Mouse (Mus musculus) embryo, embryonic 11 days (tissue): ENCODE data around the gene Cdh13.

Source experiments
- DNase-seq: peaks from one replicate; pipeline ENCODE4 v3.0.0-alpha.2; 2015

Cdh13 gene

DNA sequence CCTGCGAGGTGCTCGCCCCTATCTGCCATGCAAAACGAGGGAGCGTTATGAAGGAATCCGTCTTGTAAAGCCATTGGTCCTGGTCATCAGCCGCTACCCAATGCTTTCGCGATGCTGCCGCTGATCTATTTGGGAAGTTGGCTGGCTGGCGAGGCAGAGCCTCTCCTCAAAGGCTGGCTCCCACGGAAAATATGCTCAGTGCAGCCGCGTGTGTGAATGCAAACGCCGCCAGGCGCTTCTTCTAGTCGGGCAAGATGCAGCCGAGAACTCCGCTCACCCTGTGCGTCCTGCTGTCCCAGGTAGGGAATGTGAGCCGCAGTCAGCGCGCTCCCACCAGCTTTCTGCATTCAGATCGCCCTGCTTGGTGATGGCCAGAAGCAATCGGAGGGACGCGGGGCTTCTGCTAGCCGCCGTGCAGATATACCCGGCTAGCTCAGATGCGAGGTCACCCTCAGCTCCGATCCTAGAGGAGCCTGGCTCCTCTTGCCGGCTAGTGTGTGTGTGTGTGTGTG lies at the start of gene Cdh13:
Gene Cdh13, plus strand, starts transcription at position 134 of the 512 bp plus-strand sequence.
- peak; percentile 80 for DNase-seq

DNA sequence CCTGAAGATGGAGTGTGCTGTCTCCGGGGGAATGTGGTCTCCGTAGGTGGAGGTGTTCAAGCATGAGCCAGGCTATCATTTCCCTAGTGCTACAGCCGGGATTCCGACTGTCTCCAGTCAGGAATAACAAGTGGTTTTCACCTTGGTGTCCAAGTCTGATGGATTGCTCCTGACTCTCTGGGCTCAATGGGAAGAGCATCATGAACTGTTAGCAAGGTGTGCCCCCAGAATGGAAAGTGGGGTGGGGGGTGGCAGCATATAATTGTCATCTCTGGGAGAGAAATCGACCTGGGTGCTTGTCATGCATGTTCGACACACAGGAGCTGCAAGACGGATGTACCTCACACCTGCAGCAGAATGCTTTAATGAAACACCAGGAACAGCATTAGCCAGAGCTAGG lies 47.9 kb upstream of the Cdh13 start:
- no peak for DNase-seq

- peak; percentile 40 for DNase-seq
Measured at GRCm38 (mm10) chr8:118237150-118237620, 46.3 kb upstream of the Cdh13 start.

- no peak for DNase-seq
Measured at GRCm38 (mm10) chr8:118238156-118238555, 45.4 kb upstream of the Cdh13 start.

DNA sequence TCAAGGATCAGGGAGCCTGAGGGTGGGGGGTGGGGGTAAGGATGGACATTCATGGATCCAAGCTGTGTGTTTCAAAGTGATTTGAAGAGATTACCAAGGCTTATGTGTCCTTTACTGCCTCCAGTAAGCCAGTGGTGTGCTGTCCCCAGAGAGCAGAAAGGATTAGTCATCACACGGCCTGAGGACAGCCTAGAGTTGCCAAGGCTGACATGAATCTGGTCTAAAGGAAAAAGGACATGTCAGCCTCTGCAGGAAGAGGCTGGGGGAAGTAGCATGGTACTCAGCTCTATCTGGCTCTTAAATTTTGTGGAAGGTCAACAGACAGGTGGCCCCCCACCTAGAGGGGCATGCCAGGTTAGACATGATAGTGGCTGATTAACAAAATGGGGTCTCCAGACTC lies 44.3 kb upstream of the Cdh13 start:
- DNase-seq = no peak

GRCm38 (mm10) chr8:118249319-118249718 lies 34.2 kb upstream of the Cdh13 start:
- DNase-seq = no peak

DNA sequence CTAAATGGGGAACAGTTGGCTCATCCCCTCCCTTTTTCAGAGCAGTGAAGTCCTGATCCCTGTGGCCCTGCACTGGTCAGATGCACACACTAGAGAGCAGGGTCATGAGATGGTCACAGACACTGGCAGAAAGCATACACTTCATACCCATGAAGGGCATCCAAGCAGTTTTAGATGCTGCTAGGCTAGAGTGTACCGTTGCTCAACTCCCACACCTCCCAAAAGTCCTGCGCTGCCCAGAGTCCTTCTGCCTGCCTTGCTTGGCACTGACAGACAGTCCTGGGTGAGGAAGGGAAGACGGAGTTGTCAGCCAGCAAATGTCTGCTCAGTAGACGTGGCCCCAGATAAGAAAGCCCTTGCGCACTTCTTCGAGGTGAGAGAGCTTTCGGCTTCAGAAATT lies 33.6 kb upstream of the Cdh13 start:
- DNase-seq = no peak

DNA sequence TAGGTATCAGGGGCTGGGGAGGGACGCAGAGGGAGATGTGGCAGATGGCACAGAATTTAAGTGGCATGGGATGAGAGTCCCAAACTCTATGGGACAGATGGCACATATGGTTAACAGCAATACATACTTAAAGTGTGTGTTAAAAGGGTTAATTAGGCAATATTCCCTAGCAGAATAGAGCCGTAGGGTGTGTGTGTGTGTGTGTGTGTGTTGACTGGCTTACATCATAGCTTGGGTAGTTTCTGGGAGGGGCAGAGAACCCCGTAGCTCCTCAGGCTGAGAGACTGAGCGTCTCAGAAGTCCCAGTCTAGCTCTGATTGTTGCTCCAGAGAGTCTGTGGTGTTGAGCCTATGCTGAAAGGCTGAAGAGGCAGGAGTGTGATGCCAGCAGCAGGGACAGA lies 20.4 kb upstream of the Cdh13 start:
- DNase-seq = no peak

DNA sequence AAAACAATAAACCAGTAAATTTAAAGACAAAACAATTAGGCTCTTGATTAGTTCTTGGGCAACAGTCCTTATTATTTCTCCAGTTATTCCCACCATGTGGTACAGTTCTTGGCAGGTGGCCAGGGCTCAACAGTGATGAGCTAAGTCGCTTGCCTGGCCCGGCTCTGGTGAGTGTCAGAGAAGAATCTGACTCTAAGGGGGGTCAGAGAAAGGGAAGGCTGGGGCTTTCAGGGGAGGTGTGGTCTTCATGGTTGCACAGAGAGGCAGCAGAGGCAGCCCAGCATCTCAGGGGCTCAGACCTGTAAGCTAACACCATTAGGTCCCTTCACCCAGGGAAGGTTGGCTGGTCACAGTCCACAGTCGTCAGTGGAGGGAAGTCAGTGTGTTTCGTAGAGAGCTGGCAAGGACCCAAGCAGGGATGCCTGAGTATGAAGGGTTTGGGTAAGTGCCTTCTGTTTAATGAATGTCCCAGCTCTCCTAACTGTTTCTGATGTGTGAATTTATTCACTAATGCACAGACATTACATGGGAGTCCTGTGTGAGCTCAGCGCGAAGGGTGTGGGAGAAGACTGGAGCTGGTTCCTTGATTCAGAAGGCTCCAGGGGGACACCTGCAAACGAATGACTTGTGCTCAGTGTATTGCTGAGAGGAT lies 12.7 kb upstream of the Cdh13 start:
- no peak for DNase-seq

- no peak for DNase-seq
Measured at GRCm38 (mm10) chr8:118272493-118272892, 11.0 kb upstream of the Cdh13 start.

DNA sequence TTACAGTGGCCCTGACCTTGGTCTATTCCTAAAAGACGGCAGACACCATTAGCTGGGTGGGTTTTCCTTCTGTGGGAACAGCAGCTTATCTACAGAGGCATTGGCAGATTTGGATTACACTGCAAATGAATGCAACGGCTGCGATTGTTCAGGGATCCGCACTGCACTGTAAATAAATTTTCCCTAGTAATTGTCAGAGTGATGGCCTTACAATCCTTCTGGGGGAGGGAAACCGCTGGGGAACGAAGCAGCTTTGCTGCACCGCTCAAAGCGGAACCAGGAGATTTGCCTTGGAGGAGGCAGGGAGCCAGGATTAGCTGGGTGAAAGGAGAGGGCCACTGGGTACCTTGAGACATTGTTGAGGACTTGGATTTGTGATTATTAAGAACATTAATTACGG lies 9.3 kb upstream of the Cdh13 start:
- DNase-seq = no peak

GRCm38 (mm10) chr8:118274688-118275087 lies 8.8 kb upstream of the Cdh13 start:
- DNase-seq = peak; percentile 80

GRCm38 (mm10) chr8:118284112-118285029 lies 838 bp downstream of the Cdh13 start:
- peak; percentile 82 for DNase-seq

DNA sequence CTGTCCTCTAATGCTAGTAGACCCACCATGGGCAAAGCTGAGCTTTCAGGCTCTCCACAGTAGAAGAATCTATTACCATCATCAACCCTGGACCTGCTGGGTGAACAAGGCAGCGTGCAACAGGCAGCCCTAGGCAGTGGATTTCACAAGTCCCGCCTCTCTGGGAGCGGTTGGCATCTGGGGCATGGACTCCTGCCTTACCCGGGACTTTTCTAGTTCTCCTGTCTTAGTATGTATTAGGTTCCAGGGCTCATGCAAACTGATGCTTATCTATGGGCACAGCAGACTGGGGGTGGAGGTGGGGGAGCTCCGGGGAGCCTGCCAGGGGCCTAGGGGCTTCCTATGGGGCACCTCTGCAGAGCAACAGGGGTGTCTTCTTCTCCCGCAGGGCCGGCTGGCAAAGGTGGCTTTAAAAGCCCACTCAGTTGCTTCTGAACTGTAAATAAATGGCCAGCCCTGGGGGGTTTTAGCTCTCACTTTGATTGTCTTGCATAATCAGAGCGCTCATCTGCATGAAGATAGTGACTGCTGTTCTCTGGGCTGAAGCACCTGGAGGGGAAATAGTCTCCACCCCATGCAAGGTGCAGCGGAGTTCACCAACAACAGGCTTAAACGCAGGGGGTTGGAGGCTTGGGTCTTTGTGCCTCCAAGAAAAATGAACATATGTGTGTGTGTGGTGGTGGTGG lies 2.2 kb downstream of the Cdh13 start:
- DNase-seq = no peak

- DNase-seq = no peak
Measured at GRCm38 (mm10) chr8:118286282-118287180, 3.0 kb downstream of the Cdh13 start.

GRCm38 (mm10) chr8:118287496-118287895 lies 4.0 kb downstream of the Cdh13 start:
- DNase-seq = peak; percentile 69

DNA sequence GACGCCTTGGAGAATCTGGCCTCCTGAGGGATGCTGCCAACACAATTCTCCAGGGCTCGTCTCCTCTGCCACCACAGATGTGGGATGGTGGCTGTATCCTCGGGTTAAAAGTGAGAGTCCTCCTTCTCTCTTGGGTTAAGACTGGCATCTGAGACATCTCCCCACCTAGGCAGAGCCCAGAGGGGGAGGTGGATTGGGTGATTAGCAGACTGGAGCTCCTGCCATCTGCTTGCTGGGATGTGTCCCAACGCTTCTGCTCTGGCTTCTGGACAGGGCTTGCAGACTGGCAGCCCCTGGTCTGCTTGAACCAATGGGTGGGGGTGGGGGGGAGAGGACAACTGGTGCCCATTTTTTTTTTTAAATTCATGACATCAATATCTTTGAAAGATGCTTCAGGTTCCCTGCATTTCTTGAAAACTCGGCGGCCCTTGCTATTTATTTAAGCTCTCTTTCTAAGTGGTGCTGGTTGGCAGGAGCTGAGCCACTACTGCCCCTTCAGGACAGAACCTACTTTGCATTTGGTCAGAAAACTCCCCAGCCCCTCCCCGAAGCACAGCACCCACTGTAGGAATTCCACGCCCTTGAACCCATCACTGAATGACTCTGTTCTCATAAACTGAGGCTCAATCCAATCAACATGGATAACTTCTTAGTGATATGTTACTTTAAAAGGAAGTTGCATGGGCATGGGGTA lies 4.9 kb downstream of the Cdh13 start:
- DNase-seq = no peak

DNA sequence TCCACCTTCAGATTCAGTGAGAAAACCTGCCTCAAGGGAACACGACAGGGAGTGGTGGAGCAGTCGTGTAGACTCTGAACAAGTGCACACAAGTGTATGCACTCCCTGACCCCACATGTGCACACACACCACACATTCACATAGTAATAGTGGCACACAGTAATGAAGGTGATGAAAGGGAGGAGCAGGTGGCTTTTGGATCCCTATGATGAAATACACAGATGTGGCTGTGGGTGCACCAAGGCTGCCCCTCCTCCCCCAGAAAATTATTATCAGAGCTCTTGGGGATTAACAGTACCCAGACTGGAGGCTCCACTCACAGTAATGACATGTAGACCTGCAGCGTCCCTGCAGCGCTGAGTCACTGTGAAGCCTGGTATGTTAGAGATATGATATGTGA lies 5.6 kb downstream of the Cdh13 start:
- no peak for DNase-seq

DNA sequence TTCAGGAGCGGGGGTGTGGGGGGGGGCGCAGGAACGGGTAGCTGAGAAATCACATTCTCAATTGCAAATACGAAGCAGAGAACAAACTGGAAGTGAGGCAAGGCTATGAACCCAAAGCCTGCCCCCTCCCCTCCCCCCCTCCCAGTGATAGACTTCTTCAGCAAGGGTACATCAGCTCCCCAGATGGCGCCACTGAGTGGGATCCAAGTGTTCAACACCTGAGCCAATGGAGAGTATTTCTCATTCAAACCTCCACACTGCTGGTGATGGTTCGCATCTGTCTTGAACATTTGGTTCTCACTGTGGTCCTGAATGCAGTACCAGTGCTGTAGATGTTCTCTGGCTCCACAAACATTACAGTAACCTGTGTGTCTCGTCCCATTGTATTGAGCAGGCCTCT lies 6.0 kb downstream of the Cdh13 start:
- DNase-seq = no peak

- DNase-seq = no peak
Measured at GRCm38 (mm10) chr8:118290266-118290665, 6.7 kb downstream of the Cdh13 start.

- DNase-seq = no peak
Measured at GRCm38 (mm10) chr8:118296477-118296876, 12.9 kb downstream of the Cdh13 start.

DNA sequence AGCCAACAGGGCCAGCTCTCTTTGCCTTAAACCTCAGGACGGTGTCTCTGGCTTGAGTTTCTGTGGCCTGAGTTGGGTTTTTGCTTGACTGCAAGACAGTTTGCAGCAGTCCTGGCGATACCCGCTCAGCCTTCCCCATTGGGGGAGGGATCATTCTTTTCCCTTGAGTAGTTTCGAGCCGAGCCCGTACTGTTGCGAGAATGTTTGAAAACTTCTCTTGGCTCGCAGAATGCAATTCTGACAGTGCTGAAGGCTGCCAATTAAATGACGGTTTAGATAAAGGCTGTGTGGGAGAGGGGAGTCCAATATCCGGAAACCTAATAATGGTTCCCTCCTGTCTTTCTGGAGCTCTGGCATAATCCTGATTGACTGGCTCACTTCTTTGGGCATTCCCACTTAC lies 23.4 kb downstream of the Cdh13 start:
- DNase-seq = no peak
